Mouse (Mus musculus): ENCODE measurements around the gene H13.

- no peak for TF ChIP-seq CTCF (IDR thresholded peaks at IDR 0.05; ENCODE audit: low read depth)
- no peak for TF ChIP-seq EP300 (IDR thresholded peaks at IDR 0.05; ENCODE audit: low read depth)
Measured at GRCm38 (mm10) chr2:152709066-152709465, 39.8 kb downstream of the H13 start.

Data from liver, embryonic 14.5 days (tissue).